Comparison of ENCODE assay signal across 8 mouse cellular contexts in genomic region chr14:48445984-48446683, GRCm38 (mm10). TPM values are rescaled to one million over a fixed set of nuclear protein-coding genes. Genes with fewer than 3 reads are reported as not detected.
DNase-seq lines count a peak whose midpoint lies in the region; ATAC-seq and TF ChIP-seq lines count a peak whose summit lies in the region.

TSS of gene Tmem260 (plus strand) at chr14:48446124.

- peak; percentile 98 for TF ChIP-seq CTCF in liver, embryonic 14.5 days (IDR thresholded peaks at IDR 0.05; ENCODE audit: low read depth)
- TF ChIP-seq CTCF in stomach, postnatal 0 days (IDR thresholded peaks at IDR 0.05; ENCODE audit: low read depth), result peak; percentile 96

- peak; percentile 99 for ATAC-seq in heart, embryonic 15.5 days (replicated peaks; ENCODE audit: insufficient number of reproducible peaks, insufficient read depth, low FRiP score, low read depth)
- ATAC-seq in liver, embryonic 14.5 days (ENCODE audit: insufficient read depth), result peak; percentile 98
- ATAC-seq in neural tube, embryonic 11.5 days (ENCODE audit: insufficient read depth, low FRiP score, low TSS enrichment), result peak; percentile 99
- ATAC-seq in stomach, postnatal 0 days (ENCODE audit: low FRiP score, low TSS enrichment), result peak; percentile 100

- DNase-seq in CD8-positive naive resting alpha-beta T cell, adult 2 months (ENCODE audit: low read depth in 2 of 2, low spot score in 2 of 2), result peak; percentile 90 to 93
- peak; percentile 86 for DNase-seq in c-Kit-positive CD71-negative TER-119-negative erythroid progenitor cells, embryonic 14.5 days (ENCODE audit: low read depth)
- peak; percentile 90 for DNase-seq in forebrain, embryonic 10.5 days (ENCODE audit: extremely low spot score, low spot score)
- peak; percentile 96 for DNase-seq in kidney, postnatal 25 days
- peak; percentile 83 to 87 (median 86) for DNase-seq in liver, embryonic 14.5 days (ENCODE audit: low read depth in 3 of 3, low spot score in 3 of 3)
- DNase-seq in neural tube, embryonic 11.5 days (ENCODE audit: low spot score), result peak; percentile 96
- DNase-seq in stomach, postnatal 0 days (ENCODE audit: low spot score), result peak; percentile 93

- H3K27ac ChIP-seq in forebrain, embryonic 10.5 days, result peak within 1 kb of the TSS; percentile 99
- H3K27ac ChIP-seq in heart, embryonic 15.5 days, result peak within 1 kb of the TSS; percentile 80
- H3K27ac ChIP-seq in liver, embryonic 14.5 days, result peak within 1 kb of the TSS; percentile 30
- peak within 1 kb of the TSS; percentile 78 for H3K27ac ChIP-seq in neural tube, embryonic 11.5 days (ENCODE audit: low read depth, low read length)
- peak within 1 kb of the TSS; percentile 75 for H3K27ac ChIP-seq in stomach, postnatal 0 days (replicated peaks)

- 0 out of 2 replicates have a peak, but pooled peaks have one; percentile 49 for TF ChIP-seq EP300 in liver, embryonic 14.5 days (IDR thresholded peaks at IDR 0.05; ENCODE audit: low read depth)
- peak; percentile 32 for TF ChIP-seq EP300 in stomach, postnatal 0 days (optimal IDR thresholded peaks at IDR 0.05)

- H3K9ac ChIP-seq in heart, embryonic 15.5 days, result peak within 1 kb of the TSS; percentile 91
- peak within 1 kb of the TSS; percentile 92 for H3K9ac ChIP-seq in liver, embryonic 14.5 days (replicated peaks)
- H3K9ac ChIP-seq in neural tube, embryonic 11.5 days (ENCODE audit: low read length), result peak within 1 kb of the TSS; percentile 93
- H3K9ac ChIP-seq in stomach, postnatal 0 days (ENCODE audit: low read length), result peak within 1 kb of the TSS; percentile 90

- no peaks in the 10 kb centered on the region for H3K27me3 ChIP-seq in forebrain, embryonic 10.5 days (ENCODE audit: poor library complexity, severe bottlenecking)
- H3K27me3 ChIP-seq in heart, embryonic 15.5 days, result no peaks in the 10 kb centered on the region
- H3K27me3 ChIP-seq in liver, embryonic 14.5 days (ENCODE audit: control insufficient read depth, insufficient read depth, low read length), result no peaks in the 10 kb centered on the region
- H3K27me3 ChIP-seq in neural tube, embryonic 11.5 days (ENCODE audit: control insufficient read depth, insufficient read depth, low read length), result no peaks in the 10 kb centered on the region
- no peaks in the 10 kb centered on the region for H3K27me3 ChIP-seq in stomach, postnatal 0 days (ENCODE audit: control insufficient read depth, insufficient read depth, low read length)

- H3K4me1 ChIP-seq in forebrain, embryonic 10.5 days, result peaks cover 15% of the 10 kb centered on the region
- peaks cover 8% of the 10 kb centered on the region for H3K4me1 ChIP-seq in heart, embryonic 15.5 days (replicated peaks)
- peaks cover 9 to 10% of the 10 kb centered on the region in 2 experiments for H3K4me1 ChIP-seq in liver, embryonic 14.5 days (replicated peaks; ENCODE audit: control insufficient read depth in 2 of 2, insufficient read depth in 2 of 2, low read length in 1 of 2)
- peaks cover 6% of the 10 kb centered on the region; the same call in 1 of the 2 replicates for H3K4me1 ChIP-seq in neural tube, embryonic 11.5 days (ENCODE audit: control insufficient read depth, insufficient read depth, low read length)
- H3K4me1 ChIP-seq in stomach, postnatal 0 days (replicated peaks; ENCODE audit: control insufficient read depth, insufficient read depth), result no peaks in the 10 kb centered on the region

- 0% methylated on average over 69 of the region's 69 CpGs for whole genome bisulfite sequencing in forebrain, embryonic 10.5 days
- under 1% methylated on average over 68 of the region's 69 CpGs for WGBS in heart, embryonic 15.5 days
- under 1% methylated on average over 67 of the region's 69 CpGs for WGBS in liver, embryonic 14.5 days (ENCODE audit: insufficient replicate concordance)
- under 1% methylated on average over 68 of the region's 69 CpGs for WGBS in neural tube, embryonic 11.5 days
- under 1% methylated on average over 48 of the region's 69 CpGs for WGBS in stomach, postnatal 0 days

- no peaks in the 10 kb centered on the region for H3K36me3 ChIP-seq in forebrain, embryonic 10.5 days (replicated peaks)
- no peaks in the 10 kb centered on the region for H3K36me3 ChIP-seq in heart, embryonic 15.5 days
- no peaks in the 10 kb centered on the region for H3K36me3 ChIP-seq in liver, embryonic 14.5 days (replicated peaks; ENCODE audit: control insufficient read depth, insufficient read depth, low read depth)
- no peaks in the 10 kb centered on the region for H3K36me3 ChIP-seq in neural tube, embryonic 11.5 days (ENCODE audit: control insufficient read depth, insufficient read depth, low read length)
- no peaks in the 10 kb centered on the region for H3K36me3 ChIP-seq in stomach, postnatal 0 days (ENCODE audit: control insufficient read depth, insufficient read depth, low read length)

- peak within 1 kb of the TSS; percentile 94 for H3K4me3 ChIP-seq in forebrain, embryonic 10.5 days
- H3K4me3 ChIP-seq in heart, embryonic 15.5 days, result peak within 1 kb of the TSS; percentile 87
- H3K4me3 ChIP-seq in liver, embryonic 14.5 days (ENCODE audit: insufficient read depth in 1 of 2, low read depth in 2 of 2, low read length in 2 of 2), result peak within 1 kb of the TSS; percentile 76 to 97
- peak within 1 kb of the TSS; percentile 91 for H3K4me3 ChIP-seq in neural tube, embryonic 11.5 days (ENCODE audit: low read depth, low read length)
- peak within 1 kb of the TSS; percentile 99 for H3K4me3 ChIP-seq in stomach, postnatal 0 days (ENCODE audit: low read depth, low read length)

- peak within 1 kb of the TSS; percentile 58 for H3K4me2 ChIP-seq in heart, embryonic 15.5 days
- peak within 1 kb of the TSS; percentile 88 for H3K4me2 ChIP-seq in liver, embryonic 14.5 days (ENCODE audit: low read depth)
- peak within 1 kb of the TSS; percentile 54 for H3K4me2 ChIP-seq in neural tube, embryonic 11.5 days (ENCODE audit: low read depth)
- peak within 1 kb of the TSS; percentile 67 for H3K4me2 ChIP-seq in stomach, postnatal 0 days (replicated peaks; ENCODE audit: low read depth)

- no peaks in the 10 kb centered on the region for H3K9me3 ChIP-seq in forebrain, embryonic 10.5 days
- H3K9me3 ChIP-seq in heart, embryonic 15.5 days (replicated peaks), result no peaks in the 10 kb centered on the region
- H3K9me3 ChIP-seq in liver, embryonic 14.5 days (ENCODE audit: control insufficient read depth, low read length), result no peaks in the 10 kb centered on the region
- no peaks in the 10 kb centered on the region for H3K9me3 ChIP-seq in neural tube, embryonic 11.5 days (ENCODE audit: control insufficient read depth, low read length)
- no peaks in the 10 kb centered on the region for H3K9me3 ChIP-seq in stomach, postnatal 0 days (ENCODE audit: control insufficient read depth, low read length)

RNA-seq across cellular contexts. Expression of gene Tmem260, which starts in this region (rescaled TPM):
- polyA plus RNA-seq in forebrain, embryonic 10.5 days (2016; fragmentation: Nextera tagmentation; extraction: Ambion mirVana), result 18.5 and 18.7 TPM in 2 replicates
- polyA plus RNA-seq in heart, embryonic 15.5 days (2015; fragmentation: Nextera tagmentation; extraction: Ambion mirVana), result 10.4 and 14.0 TPM in 2 replicates
- polyA plus RNA-seq in liver, embryonic 14.5 days (2012; rRNA removed), result 3.3 and 4.0 TPM in 2 replicates
- polyA plus RNA-seq in liver, embryonic 14.5 days (2014; fragmentation: Nextera tagmentation; extraction: Ambion mirVana), result 5.9 and 6.1 TPM in 2 replicates
- polyA plus RNA-seq in neural tube, embryonic 11.5 days (2014; fragmentation: Nextera tagmentation; extraction: Ambion mirVana), result 24.8 and 25.3 TPM in 2 replicates
- polyA plus RNA-seq in stomach, postnatal 0 days (2015; fragmentation: Nextera tagmentation; extraction: Ambion mirVana), result 6.8 and 7.8 TPM in 2 replicates

Comparison
In these comparisons a context has a peak if more than half of its experiments do, and no peak if none do; other contexts are left out.
1. Peak in every context shown above with its lines: DNase-seq, ATAC-seq, H3K4me3 ChIP-seq and H3K27ac ChIP-seq.
2. H3K27ac ChIP-seq: peak in every context shown above with its lines; median percentile 99 in forebrain, embryonic 10.5 days; 80 in heart, embryonic 15.5 days; 78 in neural tube, embryonic 11.5 days; 75 in stomach, postnatal 0 days; 30 in liver, embryonic 14.5 days.